Mouse (Mus musculus): ENCODE measurements around the gene Casq2.
"Not testable (repeated sequence)": the region's sequence is repeated elsewhere in the genome, so short reads cannot be mapped to it uniquely, and the experiment has no call there.

The Casq2 gene

DNA sequence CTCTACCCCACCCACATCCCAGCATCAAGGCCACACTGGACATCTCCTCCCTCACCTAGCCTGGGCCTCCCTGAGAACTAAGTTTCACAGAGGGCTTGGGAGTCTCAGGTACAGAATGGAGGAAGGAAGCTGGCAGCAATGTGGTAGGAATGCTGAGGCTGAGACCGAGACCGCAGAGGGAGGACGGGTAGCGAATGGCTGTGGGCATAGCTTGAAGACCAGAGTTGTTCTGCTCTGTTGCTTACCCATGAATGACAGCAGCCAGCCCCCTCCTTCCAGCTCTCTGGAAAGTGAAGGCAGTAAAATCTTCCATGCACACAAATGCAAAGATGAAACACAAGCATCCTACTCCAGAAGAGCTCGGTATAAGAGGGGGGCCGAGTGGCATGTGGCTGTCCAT is 52.7 kb downstream of the Casq2 start:
- no peak for DNase-seq

- DNase-seq = no peak
Observed at GRCm38 (mm10) chr3:102140606-102141005, 54.4 kb downstream of the Casq2 start.

- no peak for DNase-seq
Observed at GRCm38 (mm10) chr3:102141451-102141850, 55.2 kb downstream of the Casq2 start.

DNA sequence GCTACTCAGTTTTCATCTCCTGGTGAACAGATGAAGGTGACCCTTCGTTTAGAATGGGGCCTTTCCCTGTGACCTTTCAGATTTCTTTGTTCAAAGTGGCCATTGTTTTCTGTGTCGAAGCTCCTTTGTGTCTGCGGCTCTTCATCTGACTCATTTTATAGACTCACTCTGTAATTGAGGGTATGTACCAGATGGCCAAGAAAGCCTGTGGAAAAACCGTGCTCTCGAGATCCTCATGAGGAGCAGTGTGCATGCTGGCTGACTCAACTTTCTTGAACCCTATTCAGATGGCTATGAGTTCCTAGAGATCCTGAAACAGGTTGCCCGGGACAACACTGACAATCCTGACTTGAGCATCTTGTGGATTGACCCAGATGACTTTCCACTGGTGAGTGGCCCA is 55.7 kb downstream of the Casq2 start:
- DNase-seq = no peak

DNA sequence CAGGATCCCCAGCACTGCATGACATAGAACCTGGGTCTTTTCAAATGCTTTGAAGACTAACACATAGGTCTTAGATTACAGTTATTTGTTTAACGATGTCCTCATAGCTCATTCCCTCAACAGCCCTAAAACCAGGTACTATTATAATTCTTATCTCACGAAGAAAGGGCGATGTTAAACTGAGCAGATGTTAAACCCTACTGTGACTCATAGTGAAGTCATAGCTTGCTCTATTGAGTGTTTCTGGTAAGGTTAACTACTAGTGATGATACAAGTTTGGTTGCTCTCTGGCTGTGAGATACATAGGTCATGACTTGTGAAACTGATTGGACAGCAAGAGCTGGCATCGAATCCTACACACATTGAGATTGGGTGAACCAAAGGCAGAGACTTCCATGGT is 56.7 kb downstream of the Casq2 start:
- DNase-seq = no peak

GRCm38 (mm10) chr3:102143536-102143935 is 57.3 kb downstream of the Casq2 start:
- no peak for DNase-seq

- no peak for DNase-seq
Observed at GRCm38 (mm10) chr3:102144401-102144800, 58.2 kb downstream of the Casq2 start.

GRCm38 (mm10) chr3:102145645-102146386 is 59.6 kb downstream of the Casq2 start:
- no peak for DNase-seq

GRCm38 (mm10) chr3:102146428-102146827 is 60.2 kb downstream of the Casq2 start:
- no peak for DNase-seq

DNA sequence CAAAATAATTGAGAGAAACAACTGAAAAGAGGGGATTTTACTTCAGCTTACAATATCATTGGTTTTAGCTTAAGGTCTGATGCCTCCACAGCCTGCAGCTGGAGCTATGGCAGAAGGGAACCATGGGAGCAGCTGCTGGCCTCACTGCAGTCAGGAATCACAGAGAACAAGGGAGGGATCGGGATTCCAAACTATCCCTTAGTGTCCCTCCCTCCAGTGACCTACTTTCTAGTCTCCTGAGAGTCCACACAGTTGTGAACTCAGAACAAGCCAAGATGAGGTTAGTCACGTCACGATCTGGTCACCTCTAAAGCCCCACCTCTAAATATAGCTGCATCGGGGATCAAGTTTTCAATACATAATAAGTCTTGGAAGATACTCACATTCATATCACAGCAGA is 61.0 kb downstream of the Casq2 start:
- DNase-seq = no peak

GRCm38 (mm10) chr3:102149941-102150340 is 63.7 kb downstream of the Casq2 start:
- DNase-seq = no peak

GRCm38 (mm10) chr3:102151850-102152249 is 65.6 kb downstream of the Casq2 start:
- DNase-seq = no peak

GRCm38 (mm10) chr3:102152471-102152870 is 66.3 kb downstream of the Casq2 start:
- no peak for DNase-seq

- no peak for DNase-seq
Observed at GRCm38 (mm10) chr3:102152872-102153271, 66.7 kb downstream of the Casq2 start.

- DNase-seq = no peak
Observed at GRCm38 (mm10) chr3:102154107-102154506, 67.9 kb downstream of the Casq2 start.

GRCm38 (mm10) chr3:102156737-102157136 is 70.5 kb downstream of the Casq2 start:
- no peak for DNase-seq

DNA sequence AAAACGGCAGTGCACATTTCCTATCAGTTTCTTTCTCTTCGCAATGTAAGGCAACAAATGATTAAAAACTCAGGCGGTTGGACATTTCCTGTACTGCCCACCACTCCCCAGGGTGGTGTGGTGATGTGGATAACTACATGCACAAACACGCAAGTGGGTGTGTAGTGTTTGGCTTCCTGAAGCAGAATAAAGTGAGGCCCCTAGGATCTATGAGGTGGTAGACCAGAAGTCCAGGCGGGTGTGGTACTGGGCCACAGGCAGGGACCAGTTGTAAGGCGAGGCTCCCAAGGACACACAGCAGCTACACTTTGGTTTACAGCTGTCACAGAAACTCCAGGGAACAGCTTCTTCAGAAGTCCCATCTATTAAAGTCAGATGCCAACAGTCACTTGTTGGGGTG is 71.4 kb downstream of the Casq2 start:
- DNase-seq = no peak

DNA sequence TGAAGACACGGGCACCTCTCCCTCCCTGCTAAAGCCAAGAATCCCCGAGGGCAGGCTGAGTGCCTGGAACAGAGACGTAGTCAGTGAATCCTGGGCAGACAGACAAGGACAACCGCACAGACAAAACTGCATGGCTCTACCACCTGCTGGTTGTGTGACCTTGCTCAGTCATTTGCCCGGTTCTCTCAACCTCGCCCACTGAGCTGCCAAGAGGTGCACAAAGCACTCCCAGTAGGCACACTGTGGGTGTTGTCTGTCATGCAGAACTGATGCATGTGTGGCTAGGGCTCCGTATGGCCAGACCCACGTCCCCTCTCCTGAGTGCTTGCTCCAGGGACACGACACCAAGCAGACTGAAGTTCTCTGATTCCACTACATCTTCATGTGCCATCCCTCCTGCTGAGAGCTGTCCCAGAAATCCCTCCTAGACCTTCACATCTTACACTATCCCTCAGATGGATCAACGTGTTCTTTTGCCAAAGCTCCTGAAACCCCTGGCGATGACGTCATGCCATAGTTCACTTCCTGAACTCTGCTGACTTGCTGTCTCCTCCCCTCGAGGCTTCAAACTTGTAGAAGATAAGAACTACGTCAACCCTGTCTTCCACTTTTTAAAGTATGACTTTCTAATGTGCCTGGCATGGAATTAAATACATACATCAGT is 72.7 kb downstream of the Casq2 start:
- DNase-seq = no peak

DNA sequence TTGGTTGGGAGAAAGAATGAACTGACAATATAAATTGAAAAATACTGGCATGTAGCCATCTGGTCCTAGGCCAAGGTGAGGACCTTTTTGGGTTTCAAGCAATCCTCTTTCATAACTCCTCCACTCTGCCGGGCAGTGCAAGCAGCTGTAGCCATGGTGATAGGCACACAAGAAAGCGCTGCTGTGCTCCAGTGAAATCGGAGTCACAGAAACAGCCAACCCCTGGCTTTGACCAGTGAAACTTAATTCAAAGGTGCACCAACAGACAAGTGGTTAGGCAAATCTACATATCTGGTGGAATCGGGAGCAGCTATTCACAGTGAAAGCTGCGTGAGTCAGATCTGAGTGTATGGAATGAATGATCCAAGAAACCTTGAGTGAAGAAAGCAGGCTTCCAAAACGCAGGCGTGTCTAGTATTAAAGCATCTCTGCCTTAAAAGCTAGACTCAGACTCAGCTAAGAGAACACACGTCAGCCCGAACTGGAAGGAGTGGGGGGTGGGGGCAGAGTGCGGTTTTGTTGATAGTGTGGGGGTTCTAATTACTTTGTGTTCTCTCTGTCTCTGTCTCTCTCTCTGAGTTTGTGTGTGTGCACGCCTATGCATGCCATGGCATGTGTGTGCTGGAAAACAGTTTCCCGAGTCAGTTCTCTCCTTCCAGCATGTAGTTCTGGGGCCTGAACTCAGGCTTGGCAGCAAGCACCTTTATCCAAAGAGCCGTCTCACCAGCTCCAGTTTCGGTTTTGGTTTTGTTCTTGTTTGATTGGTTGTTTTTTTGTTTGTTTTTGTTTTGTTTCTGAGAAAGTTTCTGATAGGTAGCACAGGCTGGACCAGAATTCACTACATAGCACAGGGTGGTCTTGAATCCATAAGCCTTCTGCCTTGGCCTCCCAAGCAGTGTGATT is 73.5 kb downstream of the Casq2 start:
- DNase-seq = no peak

DNA sequence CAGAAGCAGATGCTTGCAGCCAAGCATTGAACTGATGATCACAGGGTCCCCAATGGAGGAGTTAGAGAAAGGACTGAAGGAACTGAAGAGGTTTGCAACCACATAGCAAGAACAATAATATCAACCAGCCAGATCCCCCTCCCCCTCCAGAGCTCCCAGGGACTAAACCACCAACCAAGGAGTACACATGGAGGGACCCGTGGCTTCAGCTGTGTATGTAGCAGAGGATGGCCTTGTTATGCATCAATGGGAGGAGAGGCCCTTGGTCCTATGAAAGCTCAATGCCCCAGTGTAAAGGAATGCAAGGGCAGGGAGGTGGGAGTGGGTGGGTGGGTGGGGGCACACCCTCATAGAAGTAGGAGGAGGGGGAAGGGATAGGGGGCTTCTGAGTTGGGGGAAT is 77.6 kb downstream of the Casq2 start:
- DNase-seq = not testable (repeated sequence)

DNA sequence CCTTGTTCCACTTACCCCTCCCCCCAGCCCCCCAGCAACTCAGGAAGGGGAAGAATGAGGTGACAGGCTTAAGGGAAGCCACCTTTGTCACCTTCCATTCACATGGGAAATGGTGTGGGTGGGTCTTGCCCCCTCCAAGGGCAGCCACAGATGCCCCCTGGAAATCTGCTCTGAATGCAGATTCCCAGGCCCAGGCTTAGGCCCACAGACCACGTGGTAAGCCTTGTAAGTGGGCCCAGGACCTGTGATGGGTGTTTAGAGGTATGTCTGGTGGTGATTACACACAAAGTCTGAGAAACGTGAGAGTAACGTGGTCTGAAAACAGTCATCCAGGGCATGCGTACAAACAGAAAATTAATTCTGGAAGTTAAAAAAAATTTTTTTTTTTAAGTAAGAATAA is 78.7 kb downstream of the Casq2 start:
- no peak for DNase-seq

- no peak for DNase-seq
Observed at GRCm38 (mm10) chr3:102165536-102166286, 79.5 kb downstream of the Casq2 start.

DNA sequence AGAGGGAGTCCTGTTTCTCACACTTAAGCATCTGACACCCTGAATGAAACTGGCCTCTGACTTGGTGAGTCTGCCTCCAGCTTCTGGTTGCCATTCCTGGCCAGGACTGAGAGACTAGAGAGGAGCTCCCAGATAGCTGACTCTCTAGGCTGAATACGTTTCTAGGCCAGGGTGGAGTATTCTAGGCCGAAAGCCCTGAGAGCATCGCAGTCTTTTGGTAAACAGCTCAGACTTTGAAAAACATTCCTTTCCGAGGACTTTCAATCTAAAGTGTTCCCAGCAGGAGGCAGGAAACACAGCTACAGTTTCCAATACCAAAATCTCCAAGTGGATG is 80.0 kb downstream of the Casq2 start:
- DNase-seq = no peak

Measured in B cell, adult 2 months (primary cell).